ENCODE assay signal across 9 mouse cellular contexts in the genomic region with DNA sequence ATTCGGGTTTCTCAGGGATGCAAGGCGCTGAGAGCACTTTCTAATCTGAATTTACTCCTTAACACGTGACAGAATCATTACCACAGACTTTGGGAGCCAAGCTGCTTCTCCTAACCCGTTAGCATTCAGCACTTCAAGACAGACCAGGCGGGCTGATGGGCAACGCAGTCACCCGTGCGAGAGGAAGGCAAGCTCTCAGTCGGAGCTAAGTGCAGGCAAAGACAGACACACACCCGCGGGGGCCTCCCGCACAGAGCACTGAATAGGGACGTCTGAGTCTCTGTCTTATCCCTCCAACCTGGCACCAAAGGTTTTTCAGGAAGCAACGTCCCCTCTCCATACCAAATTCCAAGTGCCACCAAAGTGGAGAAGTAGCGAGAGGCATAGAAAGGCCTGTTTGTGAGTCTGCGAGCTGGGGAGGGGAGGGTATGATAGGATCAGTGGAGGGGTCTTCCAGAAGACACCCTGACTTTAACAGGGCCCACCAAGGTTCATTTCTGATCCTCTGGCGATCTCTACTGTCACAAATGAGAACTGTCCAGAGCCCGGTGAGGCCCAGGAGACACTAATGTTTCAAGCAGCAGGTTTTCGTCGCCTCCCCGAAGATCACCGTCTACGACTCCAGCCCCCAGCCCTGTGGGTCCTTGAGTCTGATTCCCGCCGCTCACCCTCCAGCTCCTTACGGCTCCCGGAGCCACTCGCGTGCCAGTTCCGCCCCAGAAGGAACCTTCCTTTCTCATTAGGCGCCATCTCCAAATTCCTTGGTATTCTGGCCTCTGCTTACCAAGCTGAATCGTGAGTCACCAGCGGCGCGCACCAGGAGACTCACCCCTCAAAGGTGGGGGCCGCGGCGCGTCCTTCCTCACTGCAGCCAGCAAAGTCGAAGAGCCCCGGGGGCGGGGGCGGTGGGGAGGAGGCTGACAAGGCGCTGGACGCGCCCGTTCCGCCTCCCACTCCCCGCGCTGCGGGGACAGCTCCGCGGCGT. TPM values are rescaled to one million over a fixed set of nuclear protein-coding genes. Genes with fewer than 3 reads are reported as not detected.
DNase-seq lines count a peak whose midpoint lies in the region; ATAC-seq and TF ChIP-seq lines count a peak whose summit lies in the region.
"Had no signal": no experiment of that assay in that cellular context is flagged by ENCODE, and none has a peak within 500 bp of the region (broad histone marks: within the 10 kb centered on the region; RNA-seq: fewer than 3 reads in every experiment).

Nkx2-2 (minus strand) TSS at position 973 of the 985 bp plus-strand sequence.

- intact Hi-C loops in gastrocnemius, postnatal 36 days (cut with DNase I) = no loop called here

- TF ChIP-seq POLR2A in embryonic fibroblast, embryonic 13.5 days (IDR thresholded peaks at IDR 0.05; ENCODE audit: low read depth, low read length) = no peak

- peak; percentile 29; the same call in 1 of the 2 replicates for ATAC-seq in limb, embryonic 13.5 days (ENCODE audit: low FRiP score, low read depth)
- no peak for ATAC-seq in stomach, embryonic 15.5 days (ENCODE audit: insufficient read depth, low FRiP score, low read depth)

- DNase-seq in cerebellum, postnatal 10 days = peak; percentile 31 to 47
- DNase-seq in cerebellum, adult 9-10 months = no peak
- no peak for DNase-seq in gastrocnemius, postnatal 36 days
- no peak for DNase-seq in urinary bladder, adult 2 months (ENCODE audit: low spot score)

- H3K27ac ChIP-seq in embryonic fibroblast, embryonic 13.5 days (ENCODE audit: insufficient read depth, low read length) = no peak within 1 kb of the TSS
- H3K27ac ChIP-seq in limb, embryonic 13.5 days = no peak within 1 kb of the TSS
- H3K27ac ChIP-seq in stomach, embryonic 15.5 days = peak within 1 kb of the TSS; percentile 16; the same call in 1 of the 2 replicates

- peaks cover 92% of the 10 kb centered on the region for H3K27me3 ChIP-seq in E14TG2a.4 (ENCODE audit: insufficient read depth, low read length)
- H3K27me3 ChIP-seq in limb, embryonic 13.5 days = peaks cover 95% of the 10 kb centered on the region
- H3K27me3 ChIP-seq in stomach, embryonic 15.5 days (replicated peaks) = peaks cover 83% of the 10 kb centered on the region

- H3K9ac ChIP-seq in limb, embryonic 13.5 days = no peak within 1 kb of the TSS; the same call in 1 of the 2 replicates
- H3K9ac ChIP-seq in stomach, embryonic 15.5 days = no peak within 1 kb of the TSS

- TF ChIP-seq CTCF in E14TG2a.4 (conservative IDR thresholded peaks at IDR 0.05; ENCODE audit: low read length) = peak; percentile 19
- TF ChIP-seq CTCF in embryonic fibroblast, embryonic 13.5 days (IDR thresholded peaks at IDR 0.05; ENCODE audit: borderline replicate concordance, insufficient read depth, low read length) = no peak

- H3K4me1 ChIP-seq in E14TG2a.4 (replicated peaks; ENCODE audit: low read depth, low read length) = peaks cover 57% of the 10 kb centered on the region
- H3K4me1 ChIP-seq in embryonic fibroblast, embryonic 13.5 days (ENCODE audit: control insufficient read depth, insufficient read depth, low read length) = peaks cover 2% of the 10 kb centered on the region; the same call in 1 of the 2 replicates
- peaks cover 25% of the 10 kb centered on the region for H3K4me1 ChIP-seq in limb, embryonic 13.5 days
- H3K4me1 ChIP-seq in stomach, embryonic 15.5 days = peaks cover 22% of the 10 kb centered on the region

- H3K4me2 ChIP-seq in limb, embryonic 13.5 days (replicated peaks) = peak within 1 kb of the TSS; percentile 80
- peak within 1 kb of the TSS; percentile 64 for H3K4me2 ChIP-seq in stomach, embryonic 15.5 days

- no peaks in the 10 kb centered on the region for H3K36me3 ChIP-seq in E14TG2a.4 (ENCODE audit: insufficient read depth, low read length)
- H3K36me3 ChIP-seq in limb, embryonic 13.5 days = no peaks in the 10 kb centered on the region
- H3K36me3 ChIP-seq in stomach, embryonic 15.5 days = no peaks in the 10 kb centered on the region

- H3K9me3 ChIP-seq in E14TG2a.4 (ENCODE audit: low read length) = no peaks in the 10 kb centered on the region
- H3K9me3 ChIP-seq in limb, embryonic 13.5 days = no peaks in the 10 kb centered on the region
- no peaks in the 10 kb centered on the region for H3K9me3 ChIP-seq in stomach, embryonic 15.5 days

- under 1% methylated on average over 54 of the region's 54 CpGs for WGBS in limb, embryonic 13.5 days
- WGBS in stomach, embryonic 15.5 days = under 1% methylated on average over 53 of the region's 54 CpGs

- H3K4me3 ChIP-seq in E14TG2a.4 (replicated peaks; ENCODE audit: low read length) = peak within 1 kb of the TSS; percentile 68
- peak within 1 kb of the TSS; percentile 13; the same call in 1 of the 2 replicates for H3K4me3 ChIP-seq in embryonic fibroblast, embryonic 13.5 days (ENCODE audit: insufficient read depth, low read length)
- peak within 1 kb of the TSS; percentile 46 for H3K4me3 ChIP-seq in limb, embryonic 13.5 days
- H3K4me3 ChIP-seq in stomach, embryonic 15.5 days (replicated peaks) = peak within 1 kb of the TSS; percentile 39

RNA-seq across cellular contexts. Expression of gene Nkx2-2, which starts in this region (rescaled TPM):
- not detected in 2 replicates for polyA plus RNA-seq in embryonic fibroblast, embryonic 13.5 days (2011; ENCODE audit: insufficient read length, low read depth, missing spikeins)
- not detected in 2 replicates for polyA plus RNA-seq in limb, embryonic 13.5 days (2015; fragmentation: Nextera tagmentation; extraction: Ambion mirVana)
- 3.5 and 6.0 TPM in 2 replicates for polyA plus RNA-seq in stomach, embryonic 15.5 days (2015; fragmentation: Nextera tagmentation; extraction: Ambion mirVana)
- total RNA-seq in gastrocnemius, postnatal 36 days (2021) = not detected
- not detected in 2 replicates for polyA plus RNA-seq in urinary bladder, adult 2 months (2012; rRNA removed)
- polyA plus RNA-seq: C2C12 had no signal

Comparison
In these comparisons a context has a peak if more than half of its experiments do, and no peak if none do; other contexts are left out.
1. DNase-seq: peak in cerebellum, postnatal 10 days (2 of 2); none in cerebellum, adult 9-10 months (single experiment), gastrocnemius, postnatal 36 days (0 of 2) and urinary bladder, adult 2 months (single experiment).
2. Peak in ATAC-seq, H3K4me3 ChIP-seq and H3K4me2 ChIP-seq in limb, embryonic 13.5 days; RNA of the gene not detected or under 1 TPM.
3. H3K4me3 ChIP-seq: peak in every context shown above with its lines; median percentile 68 in E14TG2a.4; 46 in limb, embryonic 13.5 days; 39 in stomach, embryonic 15.5 days; 13 in embryonic fibroblast, embryonic 13.5 days.